Mouse (Mus musculus): ENCODE measurements around the gene Prkcb. TPM values are rescaled to one million over a fixed set of nuclear protein-coding genes. Genes with fewer than 3 reads are reported as not detected.
A peak's percentile ranks its signal among the peaks of the same experiment; 100 is the strongest.

Prkcb gene
- polyA plus RNA-seq, 1 experiment from 2014 or later: 8.7 TPM

DNA sequence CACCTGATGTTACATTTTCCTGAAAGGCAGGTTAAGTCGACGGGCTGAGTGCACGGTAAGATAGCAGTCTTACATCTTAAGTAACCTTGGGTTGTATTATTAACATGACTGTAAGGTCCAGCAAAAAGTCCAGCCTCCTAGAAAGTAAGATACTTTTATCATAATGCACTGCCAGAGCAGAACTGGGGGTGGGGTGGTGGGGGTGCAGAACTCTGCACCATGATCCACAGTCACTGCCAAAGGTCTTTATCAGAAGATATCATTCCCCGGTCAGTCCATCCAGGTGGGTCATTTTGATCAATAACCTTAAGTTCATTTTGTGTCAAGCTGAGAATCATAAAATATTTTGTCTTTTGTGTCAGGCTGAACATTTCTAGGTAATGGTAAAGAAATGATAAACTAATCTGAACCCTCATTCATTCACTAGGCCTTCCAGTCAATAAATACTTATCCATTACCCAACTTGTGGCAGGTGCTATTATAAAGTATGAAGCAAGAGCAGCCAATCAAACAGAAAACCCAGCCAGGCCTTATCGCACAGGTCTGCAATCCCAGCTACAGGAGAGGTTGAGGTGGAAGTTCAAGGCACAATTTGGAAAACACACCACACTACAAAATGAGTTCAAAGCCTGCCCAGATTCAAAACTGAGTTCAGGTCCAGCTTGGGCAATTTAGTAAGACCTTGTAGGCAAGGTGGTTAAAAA lies 369.0 kb downstream of the Prkcb start:
- Histone ChIP-seq H3K4me2 (replicated peaks) (no peak overlapping the region), H3K27me3 (no peaks in the 10 kb centered on the region), H3K36me3 (no peaks in the 10 kb centered on the region), H3K27ac (replicated peaks) (no peak overlapping the region), H3K9me3 (replicated peaks) (no peaks in the 10 kb centered on the region), H3K4me3 (replicated peaks) (no peak overlapping the region), H3K9ac (no peak overlapping the region), H3K4me1 (no peaks in the 10 kb centered on the region)
- 85% methylated on average over 5 of the region's 5 CpGs for WGBS
- ATAC-seq (ENCODE audit: insufficient number of reproducible peaks, low FRiP score, low TSS enrichment, low read depth): no peak

DNA sequence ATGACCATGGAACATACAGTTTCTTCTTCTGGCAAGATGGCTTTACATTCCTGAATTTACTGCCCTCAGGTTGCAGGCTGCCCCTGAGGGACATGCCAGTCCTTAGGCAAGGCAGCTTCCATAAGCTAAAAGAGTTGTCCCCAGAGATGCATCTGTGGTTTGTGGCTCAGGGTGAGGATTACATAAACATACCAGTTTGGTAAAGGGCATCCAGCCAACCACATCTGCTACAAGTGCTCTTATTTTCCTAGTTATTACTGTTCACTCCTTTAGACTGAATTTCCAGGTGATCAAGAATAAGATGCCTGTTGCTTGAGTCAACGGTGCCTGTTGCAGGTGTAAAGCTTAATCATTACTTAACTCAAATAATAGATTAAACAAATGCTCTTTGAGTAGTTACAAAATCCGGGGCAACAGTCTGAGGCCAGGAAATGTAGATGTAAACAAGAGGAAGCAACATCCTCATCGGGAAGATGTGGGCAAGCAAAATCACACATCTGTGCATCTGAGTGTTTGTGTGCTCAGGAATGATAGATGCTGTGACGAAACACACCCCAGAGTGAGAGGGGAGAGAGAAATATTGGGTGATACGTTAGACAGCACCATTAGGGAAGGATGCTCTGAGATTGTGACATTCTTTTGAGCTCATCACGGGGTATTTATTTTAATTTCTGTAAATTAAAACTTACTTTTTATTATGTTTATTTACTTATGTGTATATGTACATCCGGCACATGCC lies 376.9 kb downstream of the Prkcb start:
- WGBS: 75% methylated on average over 7 of the region's 7 CpGs
- Histone ChIP-seq H3K4me3 (replicated peaks) (no peak overlapping the region), H3K9ac (no peak overlapping the region), H3K36me3 (no peaks in the 10 kb centered on the region), H3K27ac (replicated peaks) (no peak overlapping the region), H3K4me1 (no peaks in the 10 kb centered on the region), H3K27me3 (no peaks in the 10 kb centered on the region), H3K9me3 (replicated peaks) (no peaks in the 10 kb centered on the region), H3K4me2 (replicated peaks) (no peak overlapping the region)
- ATAC-seq (ENCODE audit: insufficient number of reproducible peaks, low FRiP score, low TSS enrichment, low read depth): no peak

DNA sequence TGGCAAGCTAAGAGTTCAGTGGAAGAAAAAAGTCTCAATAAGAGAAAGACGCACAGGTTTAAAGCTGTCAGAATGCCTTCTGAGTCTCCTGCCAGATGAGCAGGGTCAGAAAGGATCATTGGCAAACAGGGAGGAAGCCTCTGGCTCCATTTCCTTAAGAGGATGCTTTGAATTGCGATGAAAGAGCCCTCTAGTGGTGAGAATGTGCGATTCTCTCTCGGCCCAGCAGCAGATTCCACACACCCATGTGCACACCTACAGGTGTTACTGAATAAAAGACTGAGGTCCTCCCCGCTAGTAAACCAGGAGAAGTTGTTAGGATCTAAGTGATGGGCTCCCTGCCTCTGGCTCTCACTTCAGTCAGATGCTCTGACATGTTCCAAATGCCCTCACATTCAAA lies 379.4 kb downstream of the Prkcb start:
- ATAC-seq (ENCODE audit: insufficient number of reproducible peaks, low FRiP score, low TSS enrichment, low read depth): no peak
- H3K9me3 ChIP-seq (replicated peaks): no peaks in the 10 kb centered on the region
- no peak overlapping the region for H3K27ac ChIP-seq (replicated peaks)
- no peak overlapping the region for H3K9ac ChIP-seq
- H3K27me3 ChIP-seq: peaks cover 16% of the 10 kb centered on the region
- WGBS: 27% methylated on average over 5 of the region's 5 CpGs
- peaks cover 4% of the 10 kb centered on the region for H3K4me1 ChIP-seq
- no peak overlapping the region for H3K4me3 ChIP-seq (replicated peaks)
- H3K36me3 ChIP-seq: no peaks in the 10 kb centered on the region
- H3K4me2 ChIP-seq (replicated peaks): no peak overlapping the region

DNA sequence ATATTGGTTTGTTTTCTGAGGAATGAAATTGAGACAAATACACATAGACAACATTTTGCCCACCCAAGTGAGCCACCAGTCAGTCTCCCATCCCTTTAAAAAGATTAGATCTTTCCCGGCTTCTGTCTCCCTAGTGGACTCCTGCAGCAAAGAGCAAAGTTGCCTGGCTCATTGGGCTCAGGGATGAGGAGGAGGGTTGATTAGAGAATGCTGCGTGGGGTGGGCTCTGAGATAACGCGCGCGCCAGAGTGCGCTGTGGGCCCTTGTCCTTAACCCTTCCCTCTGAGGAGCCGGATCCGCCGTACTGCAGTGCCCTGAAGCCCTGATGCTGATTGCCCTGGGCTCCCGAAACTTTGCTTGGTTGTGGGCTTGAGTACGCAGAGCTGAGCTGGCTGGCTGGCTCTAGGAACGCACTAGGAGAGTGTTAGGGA lies 381.9 kb downstream of the Prkcb start, which contains the start of gene Cacng3:
Cacng3 (plus strand) TSS at position 51 of the 431 bp plus-strand sequence.
- Histone ChIP-seq H3K27me3 (peaks cover 18% of the 10 kb centered on the region), H3K27ac (replicated peaks) (no peak within 1 kb of the TSS), H3K4me2 (replicated peaks) (peak within 1 kb of the TSS; percentile 31; the same call in 1 of the 2 replicates), H3K9ac (no peak within 1 kb of the TSS), H3K4me1 (peaks cover 4% of the 10 kb centered on the region), H3K4me3 (replicated peaks) (no peak within 1 kb of the TSS), H3K9me3 (replicated peaks) (no peaks in the 10 kb centered on the region), H3K36me3 (no peaks in the 10 kb centered on the region)
- 11% methylated on average over 13 of the region's 13 CpGs for WGBS
- ATAC-seq (ENCODE audit: insufficient number of reproducible peaks, low FRiP score, low TSS enrichment, low read depth): no peak

DNA sequence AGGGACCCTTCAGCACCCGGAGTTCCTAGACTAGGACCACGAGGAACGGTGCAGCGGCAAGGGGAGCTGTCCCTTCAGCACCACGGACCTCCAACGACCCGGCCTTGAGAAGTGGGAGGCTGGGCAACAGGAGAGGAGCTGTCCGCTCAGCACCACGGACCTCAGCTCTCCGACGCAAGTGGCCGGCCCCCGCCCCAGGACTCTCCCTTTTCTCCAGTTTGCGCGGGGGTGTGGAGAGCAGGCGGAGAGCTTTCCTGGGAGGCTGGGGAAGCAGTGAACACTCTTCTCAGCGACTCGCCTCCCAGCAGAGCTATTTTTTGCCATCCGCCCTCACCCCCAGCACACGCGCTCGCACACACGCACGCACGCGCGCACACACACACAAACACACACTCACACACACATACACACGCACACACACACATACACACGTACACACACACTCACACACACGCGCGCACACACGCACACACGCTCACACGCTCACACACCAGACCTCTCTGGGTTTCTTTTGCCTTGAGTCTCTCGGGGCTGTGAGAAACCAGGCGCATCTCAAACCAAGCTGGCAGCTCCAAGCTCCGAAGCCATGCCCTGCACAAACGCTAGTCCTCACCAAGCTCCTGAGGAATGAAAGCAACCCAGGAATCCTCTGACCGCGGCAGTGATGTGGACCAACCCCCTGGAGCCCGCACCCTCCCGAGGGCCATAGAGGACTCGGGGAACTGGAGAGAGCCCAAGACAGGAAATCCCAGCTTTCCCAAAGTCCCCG lies 382.5 kb downstream of the Prkcb start:
- Histone ChIP-seq H3K9ac (no peak overlapping the region), H3K4me2 (replicated peaks) (peak overlapping the region; percentile 31; the same call in 1 of the 2 replicates), H3K27me3 (peaks cover 18% of the 10 kb centered on the region), H3K36me3 (no peaks in the 10 kb centered on the region), H3K9me3 (replicated peaks) (no peaks in the 10 kb centered on the region), H3K27ac (replicated peaks) (no peak overlapping the region), H3K4me3 (replicated peaks) (no peak overlapping the region), H3K4me1 (peaks cover 4% of the 10 kb centered on the region)
- ATAC-seq (ENCODE audit: insufficient number of reproducible peaks, low FRiP score, low TSS enrichment, low read depth): peak; percentile 76
- 9% methylated on average over 45 of the region's 45 CpGs for WGBS

DNA sequence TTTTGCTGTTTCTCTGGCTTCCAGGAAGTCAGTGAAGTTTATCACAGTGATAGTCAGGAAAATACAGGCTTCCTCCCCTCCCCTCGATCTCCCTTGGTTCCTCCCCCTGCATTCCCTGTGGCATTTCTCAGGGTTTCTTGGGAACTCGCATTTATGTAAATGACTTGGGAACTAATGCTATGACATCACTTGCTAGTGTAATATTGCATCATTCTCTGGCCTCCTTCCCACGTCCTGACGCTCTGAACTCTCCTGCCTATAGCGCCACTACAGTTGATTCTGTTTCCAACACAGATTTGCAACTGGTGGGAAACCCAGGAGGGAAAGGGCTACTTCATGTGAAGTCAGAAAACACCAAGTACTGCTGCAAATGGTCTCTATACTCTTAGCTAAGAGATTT lies 384.4 kb downstream of the Prkcb start:
- no peak overlapping the region for H3K27ac ChIP-seq (replicated peaks)

DNA sequence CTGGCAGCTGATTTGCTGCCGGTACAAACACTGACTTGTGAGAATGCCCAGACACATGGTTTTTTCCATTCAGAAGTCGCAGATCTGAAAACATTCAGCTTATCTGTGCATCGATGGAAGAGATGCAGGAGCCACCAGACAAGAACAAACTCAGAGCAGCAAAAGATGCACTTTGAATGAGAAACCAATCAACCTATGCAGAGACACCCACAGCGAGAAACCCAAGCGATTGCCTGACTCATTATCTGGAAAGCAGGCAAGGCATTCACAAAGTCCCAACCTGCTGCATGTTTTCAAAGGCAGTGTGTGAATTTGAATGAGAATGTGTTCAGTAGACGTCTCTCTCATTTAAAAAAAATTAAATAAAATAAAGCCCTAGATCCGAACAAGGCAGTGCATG lies 386.7 kb downstream of the Prkcb start:
- Histone ChIP-seq H3K9ac (no peak overlapping the region), H3K4me3 (replicated peaks) (no peak overlapping the region), H3K9me3 (replicated peaks) (no peaks in the 10 kb centered on the region), H3K36me3 (no peaks in the 10 kb centered on the region), H3K27me3 (peaks cover 18% of the 10 kb centered on the region), H3K27ac (replicated peaks) (no peak overlapping the region), H3K4me2 (replicated peaks) (no peak overlapping the region), H3K4me1 (peaks cover 4% of the 10 kb centered on the region)
- ATAC-seq (ENCODE audit: insufficient number of reproducible peaks, low FRiP score, low TSS enrichment, low read depth): no peak
- 85% methylated on average over 7 of the region's 7 CpGs for WGBS

More for the DNA sequence above, 384.4 kb downstream of the Prkcb start:
- H3K27me3 ChIP-seq: peaks cover 18% of the 10 kb centered on the region
- H3K4me1 ChIP-seq: peaks cover 4% of the 10 kb centered on the region
- no peaks in the 10 kb centered on the region for H3K9me3 ChIP-seq (replicated peaks)
- no peaks in the 10 kb centered on the region for H3K36me3 ChIP-seq
- no peak overlapping the region for H3K9ac ChIP-seq
- H3K4me3 ChIP-seq (replicated peaks): no peak overlapping the region
- 50% methylated on average over 5 of the region's 5 CpGs for WGBS
- H3K4me2 ChIP-seq (replicated peaks): no peak overlapping the region
- ATAC-seq (ENCODE audit: insufficient number of reproducible peaks, low FRiP score, low TSS enrichment, low read depth): no peak

Other genes with a start within 250 kb of the Prkcb start
- gene Ubfd1, start 221.6 kb upstream of the Prkcb start, polyA plus RNA-seq (2015; fragmentation: Nextera tagmentation; extraction: Ambion mirVana): 61.6 and 63.0 TPM in 2 replicates
- 15.2 and 16.1 TPM in 2 replicates for gene Ears2, start 221.5 kb upstream of the Prkcb start, polyA plus RNA-seq (2015; fragmentation: Nextera tagmentation; extraction: Ambion mirVana)
- 559 TPM in 2 replicates for gene Ndufab1, start 186.9 kb upstream of the Prkcb start, polyA plus RNA-seq (2015; fragmentation: Nextera tagmentation; extraction: Ambion mirVana)
- 9.2 and 12.4 TPM in 2 replicates for gene Palb2, start 155.8 kb upstream of the Prkcb start, polyA plus RNA-seq (2015; fragmentation: Nextera tagmentation; extraction: Ambion mirVana)
- gene Dctn5, start 155.7 kb upstream of the Prkcb start, polyA plus RNA-seq (2015; fragmentation: Nextera tagmentation; extraction: Ambion mirVana): 118 and 126 TPM in 2 replicates
- 87.2 and 87.3 TPM in 2 replicates for gene Plk1, start 129.3 kb upstream of the Prkcb start, polyA plus RNA-seq (2015; fragmentation: Nextera tagmentation; extraction: Ambion mirVana)
- gene Ern2, start 102.5 kb upstream of the Prkcb start, polyA plus RNA-seq (2015; fragmentation: Nextera tagmentation; extraction: Ambion mirVana): not detected in 2 replicates
- gene Chp2, start 69.3 kb upstream of the Prkcb start, polyA plus RNA-seq (2015; fragmentation: Nextera tagmentation; extraction: Ambion mirVana): 0.69 and 0.85 TPM in 2 replicates

Data from embryonic facial prominence, embryonic 15.5 days (tissue).